Mouse (Mus musculus): Measurements from ENCODE around the gene Olig3. TPM values are rescaled to one million over a fixed set of nuclear protein-coding genes. Genes with fewer than 3 reads are reported as not detected.

Olig3 gene
- polyA plus RNA-seq, 1 experiment, result not detected

DNA sequence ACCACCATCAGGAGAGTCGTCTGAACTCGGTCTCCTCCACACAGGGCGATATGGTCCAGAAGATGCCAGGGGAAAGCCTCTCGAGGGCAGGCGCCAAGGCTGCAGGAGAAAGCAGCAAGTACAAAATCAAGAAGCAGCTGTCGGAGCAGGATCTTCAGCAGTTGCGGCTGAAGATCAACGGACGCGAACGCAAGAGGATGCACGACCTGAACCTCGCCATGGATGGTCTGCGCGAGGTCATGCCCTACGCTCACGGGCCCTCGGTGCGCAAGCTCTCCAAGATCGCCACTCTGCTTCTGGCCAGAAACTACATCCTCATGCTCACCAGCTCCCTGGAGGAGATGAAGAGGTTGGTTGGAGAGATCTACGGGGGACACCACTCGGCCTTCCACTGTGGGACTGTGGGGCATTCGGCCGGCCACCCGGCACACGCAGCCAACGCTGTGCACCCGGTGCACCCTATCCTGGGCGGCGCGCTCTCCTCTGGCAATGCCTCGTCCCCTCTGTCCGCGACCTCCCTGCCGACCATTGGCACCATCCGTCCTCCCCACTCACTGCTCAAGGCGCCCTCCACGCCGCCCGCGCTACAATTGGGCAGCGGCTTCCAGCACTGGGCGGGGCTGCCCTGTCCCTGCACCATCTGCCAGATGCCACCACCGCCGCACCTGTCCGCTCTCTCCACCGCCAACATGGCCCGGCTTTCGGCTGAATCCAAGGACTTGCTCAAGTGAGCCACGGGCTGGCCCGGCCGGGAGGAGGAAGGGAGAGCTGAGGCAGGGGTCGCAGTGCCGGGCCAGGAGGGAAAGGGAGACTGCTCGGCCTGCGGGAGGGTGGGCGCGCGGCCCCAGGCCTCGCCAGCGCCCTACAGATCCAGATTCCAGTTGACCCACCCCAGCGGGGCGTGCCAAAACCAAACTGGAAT is 648 bp downstream of the Olig3 start:
- peak overlapping the region; percentile 11; the same call in 1 of the 2 replicates for H3K9ac ChIP-seq (ENCODE audit: low read depth, poor library complexity, severe bottlenecking)

DNA sequence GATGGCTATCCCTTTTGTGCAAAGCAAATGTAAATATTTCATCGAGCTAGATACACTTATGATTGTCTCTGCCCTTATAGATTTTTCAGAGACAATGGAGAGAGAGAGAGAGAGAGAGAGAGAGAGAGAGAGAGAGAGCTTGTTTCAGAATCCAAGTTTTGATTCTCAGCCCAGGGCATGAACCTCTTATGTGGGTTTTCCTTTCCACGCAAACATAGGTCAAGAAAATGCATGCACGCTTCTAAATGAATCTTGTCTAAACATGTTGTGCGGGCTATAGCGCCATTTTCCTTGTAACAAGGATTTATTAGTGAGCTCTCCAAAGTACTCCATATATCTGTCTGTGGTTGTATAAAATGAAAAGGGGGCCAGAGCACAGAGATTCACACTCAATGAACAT is 1.5 kb downstream of the Olig3 start:
- TF ChIP-seq POLR2A (IDR thresholded peaks at IDR 0.05; ENCODE audit: insufficient read depth, low read length), result no peak
- TF ChIP-seq EP300 (IDR thresholded peaks at IDR 0.05; ENCODE audit: insufficient read depth, low read depth, low read length), result no peak
- TF ChIP-seq CTCF (IDR thresholded peaks at IDR 0.05; ENCODE audit: low read depth, low read length), result no peak
- Histone ChIP-seq H3K9me3 (replicated peaks; ENCODE audit: control insufficient read depth, insufficient read depth, low read length, poor library complexity, severe bottlenecking) (no peaks in the 10 kb centered on the region), H3K27me3 (ENCODE audit: control insufficient read depth, insufficient read depth, low read length, poor library complexity, severe bottlenecking) (peaks cover 19% of the 10 kb centered on the region), H3K27ac (ENCODE audit: insufficient read depth, low read length) (no peak overlapping the region), H3K4me1 (ENCODE audit: control insufficient read depth, insufficient read depth, low read length) (no peaks in the 10 kb centered on the region), H3K36me3 (ENCODE audit: control insufficient read depth, insufficient read depth, low read length, poor library complexity, severe bottlenecking) (no peaks in the 10 kb centered on the region), H3K9ac (ENCODE audit: low read depth, poor library complexity, severe bottlenecking) (no peak overlapping the region), H3K4me3 (ENCODE audit: low read depth, low read length) (no peak overlapping the region)

More for the DNA sequence above, 648 bp downstream of the Olig3 start:
- peaks cover 17% of the 10 kb centered on the region for H3K27me3 ChIP-seq (ENCODE audit: control insufficient read depth, insufficient read depth, low read length, poor library complexity, severe bottlenecking)
- H3K36me3 ChIP-seq (ENCODE audit: control insufficient read depth, insufficient read depth, low read length, poor library complexity, severe bottlenecking), result no peaks in the 10 kb centered on the region
- no peaks in the 10 kb centered on the region for H3K4me1 ChIP-seq (ENCODE audit: control insufficient read depth, insufficient read depth, low read length)
- H3K9me3 ChIP-seq (replicated peaks; ENCODE audit: control insufficient read depth, insufficient read depth, low read length, poor library complexity, severe bottlenecking), result no peaks in the 10 kb centered on the region
- peak overlapping the region; percentile 45 for H3K4me3 ChIP-seq (ENCODE audit: low read depth, low read length)
- no peak overlapping the region for H3K27ac ChIP-seq (ENCODE audit: insufficient read depth, low read length)
- TF ChIP-seq EP300 (IDR thresholded peaks at IDR 0.05; ENCODE audit: insufficient read depth, low read depth, low read length) (no peak), CTCF (IDR thresholded peaks at IDR 0.05; ENCODE audit: low read depth, low read length) (no peak), POLR2A (IDR thresholded peaks at IDR 0.05; ENCODE audit: insufficient read depth, low read length) (no peak)

DNA sequence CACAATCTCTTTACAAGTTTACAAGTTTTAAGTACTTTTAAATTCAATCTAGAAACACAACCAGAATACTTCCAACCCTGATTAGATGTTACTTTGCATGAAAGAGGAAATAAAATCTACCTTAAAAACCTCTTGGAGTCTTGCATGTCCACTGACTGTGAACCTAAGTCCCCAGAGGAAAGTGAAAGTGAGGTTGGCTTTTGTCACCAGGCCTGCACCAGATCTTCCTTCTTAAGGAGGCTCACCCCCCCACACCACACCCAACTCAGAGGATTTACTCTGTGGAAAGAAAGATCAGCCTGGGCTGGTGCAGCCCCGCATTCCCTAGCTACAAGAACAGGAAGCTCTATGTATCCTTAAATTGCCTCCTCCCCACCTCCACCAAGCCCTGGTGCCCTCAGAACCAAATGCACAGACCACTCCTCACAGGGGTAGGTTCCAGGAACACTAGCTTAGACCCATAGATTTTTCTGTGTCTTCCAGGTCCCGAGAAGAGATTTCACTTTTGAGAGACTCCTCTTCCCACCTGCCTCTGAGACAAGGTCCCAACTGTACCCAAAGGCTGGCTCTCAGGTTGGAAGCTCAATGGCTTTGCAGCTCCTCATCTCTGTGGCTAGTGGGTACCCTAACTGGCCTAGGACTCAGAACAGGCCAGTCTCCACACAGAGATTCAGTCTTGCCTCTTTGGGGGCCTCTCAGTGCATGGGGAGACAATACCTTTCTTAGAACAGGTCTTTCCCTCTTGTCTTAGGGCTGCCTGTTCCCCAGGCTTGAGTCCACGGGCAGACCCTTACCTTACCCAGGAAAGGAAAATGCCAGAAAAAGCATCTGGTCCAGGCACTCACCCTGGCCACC is 4.3 kb downstream of the Olig3 start:
- Histone ChIP-seq H3K27me3 (ENCODE audit: control insufficient read depth, insufficient read depth, low read length, poor library complexity, severe bottlenecking) (peaks cover 12% of the 10 kb centered on the region), H3K4me1 (ENCODE audit: control insufficient read depth, insufficient read depth, low read length) (no peaks in the 10 kb centered on the region), H3K9ac (ENCODE audit: low read depth, poor library complexity, severe bottlenecking) (no peak overlapping the region), H3K27ac (ENCODE audit: insufficient read depth, low read length) (no peak overlapping the region), H3K4me3 (ENCODE audit: low read depth, low read length) (no peak overlapping the region), H3K9me3 (replicated peaks; ENCODE audit: control insufficient read depth, insufficient read depth, low read length, poor library complexity, severe bottlenecking) (no peaks in the 10 kb centered on the region), H3K36me3 (ENCODE audit: control insufficient read depth, insufficient read depth, low read length, poor library complexity, severe bottlenecking) (no peaks in the 10 kb centered on the region)
- TF ChIP-seq EP300 (IDR thresholded peaks at IDR 0.05; ENCODE audit: insufficient read depth, low read depth, low read length), result no peak
- no peak for TF ChIP-seq POLR2A (IDR thresholded peaks at IDR 0.05; ENCODE audit: insufficient read depth, low read length)
- no peak for TF ChIP-seq CTCF (IDR thresholded peaks at IDR 0.05; ENCODE audit: low read depth, low read length)

DNA sequence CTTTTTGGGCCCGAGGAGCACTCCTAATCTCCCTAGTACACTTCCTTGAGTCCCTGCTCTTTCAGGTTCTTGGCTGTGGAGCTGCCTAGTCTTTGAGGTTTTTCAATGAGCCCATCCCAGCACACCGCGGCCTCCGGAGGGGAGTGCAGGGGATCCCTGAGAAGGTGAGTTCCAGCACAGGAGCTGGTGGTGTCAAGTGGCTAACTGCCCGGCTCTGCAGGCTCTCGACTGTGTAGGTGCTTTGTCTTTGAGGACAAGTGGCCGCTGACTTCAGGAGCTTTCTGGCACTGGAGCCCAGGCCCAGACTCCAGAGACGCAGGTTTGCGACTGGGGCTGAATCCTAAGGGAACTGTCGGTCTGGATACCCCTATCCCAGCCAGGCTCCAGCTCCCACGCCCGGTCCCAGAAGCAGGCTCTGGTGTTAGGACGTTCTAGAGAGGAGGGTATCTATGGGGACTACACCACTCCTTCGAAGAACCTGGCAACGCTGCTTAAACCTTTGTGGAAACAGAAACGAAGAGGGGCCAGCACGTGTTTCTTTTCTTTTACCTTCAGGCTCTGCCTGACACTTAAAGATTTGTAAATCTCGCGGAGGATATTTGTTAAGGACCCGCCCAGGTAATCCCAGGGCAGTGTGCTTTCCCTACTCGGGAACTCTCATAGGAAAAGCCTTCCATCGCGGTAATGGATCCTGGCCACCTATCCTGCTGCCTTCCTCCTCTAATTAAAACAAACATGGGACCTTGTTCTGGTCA is 5.4 kb downstream of the Olig3 start:
- Histone ChIP-seq H3K36me3 (ENCODE audit: control insufficient read depth, insufficient read depth, low read length, poor library complexity, severe bottlenecking) (no peaks in the 10 kb centered on the region), H3K9me3 (replicated peaks; ENCODE audit: control insufficient read depth, insufficient read depth, low read length, poor library complexity, severe bottlenecking) (no peaks in the 10 kb centered on the region), H3K9ac (ENCODE audit: low read depth, poor library complexity, severe bottlenecking) (no peak overlapping the region), H3K4me3 (ENCODE audit: low read depth, low read length) (no peak overlapping the region), H3K4me1 (ENCODE audit: control insufficient read depth, insufficient read depth, low read length) (no peaks in the 10 kb centered on the region), H3K27me3 (ENCODE audit: control insufficient read depth, insufficient read depth, low read length, poor library complexity, severe bottlenecking) (peaks cover 12% of the 10 kb centered on the region), H3K27ac (ENCODE audit: insufficient read depth, low read length) (no peak overlapping the region)
- TF ChIP-seq POLR2A (IDR thresholded peaks at IDR 0.05; ENCODE audit: insufficient read depth, low read length) (no peak), CTCF (IDR thresholded peaks at IDR 0.05; ENCODE audit: low read depth, low read length) (no peak), EP300 (IDR thresholded peaks at IDR 0.05; ENCODE audit: insufficient read depth, low read depth, low read length) (no peak)

DNA sequence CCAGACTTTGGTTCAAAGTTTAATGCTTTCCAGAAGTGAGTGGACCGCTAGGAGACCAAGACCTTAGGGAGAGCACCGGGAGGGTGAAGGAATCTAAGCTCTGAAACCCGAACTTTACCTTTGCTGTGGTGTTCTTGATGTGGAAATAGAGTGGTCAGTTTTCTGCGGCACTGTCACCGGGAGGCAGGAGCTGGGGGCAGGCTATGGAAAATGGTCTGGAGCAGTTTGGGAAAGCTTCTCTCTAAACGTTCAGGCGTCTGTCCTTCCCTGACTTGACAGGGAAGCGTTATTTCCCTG is 5.9 kb downstream of the Olig3 start:
- Histone ChIP-seq H3K9me3 (replicated peaks; ENCODE audit: control insufficient read depth, insufficient read depth, low read length, poor library complexity, severe bottlenecking) (no peaks in the 10 kb centered on the region), H3K36me3 (ENCODE audit: control insufficient read depth, insufficient read depth, low read length, poor library complexity, severe bottlenecking) (no peaks in the 10 kb centered on the region), H3K4me1 (ENCODE audit: control insufficient read depth, insufficient read depth, low read length) (no peaks in the 10 kb centered on the region), H3K9ac (ENCODE audit: low read depth, poor library complexity, severe bottlenecking) (no peak overlapping the region), H3K27me3 (ENCODE audit: control insufficient read depth, insufficient read depth, low read length, poor library complexity, severe bottlenecking) (peaks cover 12% of the 10 kb centered on the region), H3K27ac (ENCODE audit: insufficient read depth, low read length) (no peak overlapping the region), H3K4me3 (ENCODE audit: low read depth, low read length) (no peak overlapping the region)
- TF ChIP-seq POLR2A (IDR thresholded peaks at IDR 0.05; ENCODE audit: insufficient read depth, low read length) (no peak), EP300 (IDR thresholded peaks at IDR 0.05; ENCODE audit: insufficient read depth, low read depth, low read length) (no peak), CTCF (IDR thresholded peaks at IDR 0.05; ENCODE audit: low read depth, low read length) (no peak)
